Mouse (Mus musculus) lung, adult 18-20 months (tissue): Measurements from ENCODE around the gene Gm33543.
A peak's percentile ranks its signal among the peaks of the same experiment; 100 is the strongest.

Source experiments
- DNase-seq, 2 experiments: peaks; one replicate each; pipeline ENCODE4 v3.0.0; 2022; ENCODE audit warnings: mixed read lengths in 2 of 2

The Gm33543 gene

DNA sequence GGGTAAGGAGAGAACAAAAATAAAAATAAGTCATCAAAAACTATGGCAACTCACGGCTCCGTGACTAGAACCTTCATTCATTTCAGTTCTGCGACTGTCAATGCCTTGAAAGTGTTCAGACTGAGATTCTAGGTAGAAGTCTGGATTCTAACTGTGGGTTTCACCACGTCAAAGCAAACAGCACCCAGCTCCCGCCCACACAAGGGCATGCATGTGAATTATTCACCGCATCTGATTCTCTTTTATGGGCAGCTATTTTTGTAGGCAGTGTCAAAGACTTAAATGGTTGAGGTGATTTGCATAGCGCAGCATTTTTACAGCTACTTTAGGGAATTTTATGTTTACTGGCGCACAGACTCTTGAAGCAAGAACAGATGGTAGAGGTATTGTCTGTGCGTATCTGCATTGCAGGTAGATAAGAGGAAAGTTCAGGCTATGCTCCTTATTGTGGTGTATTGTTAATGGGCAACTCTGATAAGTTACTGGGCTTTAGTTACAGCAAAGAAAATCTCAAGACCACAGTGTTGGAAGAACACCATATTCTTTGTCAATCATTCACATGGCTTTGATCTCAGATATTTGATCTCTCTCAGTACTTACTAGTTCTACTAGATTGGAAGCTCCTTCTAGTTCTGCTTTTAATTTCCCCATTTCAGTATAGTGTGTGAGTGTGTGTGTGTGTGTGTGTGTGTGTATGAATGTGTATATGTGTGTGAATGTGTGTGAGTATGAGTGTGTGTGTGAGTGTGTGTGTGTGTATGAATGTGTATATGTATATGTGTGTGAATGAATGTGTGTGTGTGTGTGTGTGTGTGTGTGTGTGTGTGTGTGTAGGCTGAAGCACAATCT, at the start of gene Gm33543:
Gene Gm33543, minus strand, starts transcription at position 142 of the 849 bp plus-strand sequence.
- DNase-seq = no peak

DNA sequence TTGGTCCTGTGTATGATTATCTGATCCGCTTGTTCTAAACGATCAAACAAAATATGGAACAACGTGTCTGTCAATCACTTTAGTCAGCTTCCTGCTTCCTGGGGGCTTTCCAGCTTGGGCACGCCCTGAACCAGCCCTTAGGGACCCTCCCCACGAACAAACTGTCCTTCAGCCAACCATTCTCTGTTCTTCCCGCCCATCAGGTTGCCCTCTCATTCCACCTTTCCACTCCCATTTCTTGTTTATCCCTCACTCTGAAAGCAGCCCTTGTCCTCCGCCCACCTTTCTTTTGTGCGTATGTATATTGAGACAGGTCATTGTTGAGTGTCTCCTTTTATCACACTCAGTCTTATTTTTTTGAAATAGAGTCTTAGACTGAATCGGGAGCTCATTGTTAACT, 49.4 kb upstream of the Gm33543 start:
- DNase-seq = no peak

DNA sequence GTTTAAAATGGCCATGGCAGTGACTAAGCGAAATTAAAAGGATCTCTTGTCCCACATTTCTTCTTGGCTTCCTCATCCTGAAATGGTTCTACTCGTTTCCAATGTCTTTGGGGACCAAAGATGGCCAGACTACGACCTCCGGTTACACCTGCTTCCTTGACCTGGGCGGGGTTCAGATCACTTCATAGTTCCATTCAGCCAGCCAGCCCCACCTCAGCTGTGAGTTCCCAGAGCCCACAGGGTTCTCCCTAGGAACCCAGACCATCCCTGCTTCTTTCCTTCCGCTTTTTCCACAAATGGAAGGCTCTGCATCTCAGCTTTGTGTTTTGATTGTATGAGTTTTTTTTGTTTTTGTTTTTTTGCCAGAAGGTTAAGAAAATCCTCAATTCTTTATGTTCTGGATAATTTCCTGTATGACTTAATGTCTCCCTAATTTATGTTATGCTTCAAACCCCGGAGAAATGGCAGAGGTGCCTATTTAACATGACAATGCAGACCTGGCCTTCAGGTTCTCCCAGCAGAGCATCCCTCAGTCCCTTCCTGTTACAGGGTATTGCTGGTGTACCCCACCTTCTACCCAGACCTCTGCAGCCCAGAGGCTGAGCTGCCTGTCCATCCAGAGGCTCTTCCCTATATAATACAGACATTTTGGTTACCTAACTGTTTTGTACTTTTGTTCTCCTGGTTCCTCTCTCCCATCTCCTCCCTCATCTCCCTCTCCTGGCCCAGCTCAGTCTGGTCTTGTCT, 48.7 kb upstream of the Gm33543 start:
- DNase-seq = no peak

DNA sequence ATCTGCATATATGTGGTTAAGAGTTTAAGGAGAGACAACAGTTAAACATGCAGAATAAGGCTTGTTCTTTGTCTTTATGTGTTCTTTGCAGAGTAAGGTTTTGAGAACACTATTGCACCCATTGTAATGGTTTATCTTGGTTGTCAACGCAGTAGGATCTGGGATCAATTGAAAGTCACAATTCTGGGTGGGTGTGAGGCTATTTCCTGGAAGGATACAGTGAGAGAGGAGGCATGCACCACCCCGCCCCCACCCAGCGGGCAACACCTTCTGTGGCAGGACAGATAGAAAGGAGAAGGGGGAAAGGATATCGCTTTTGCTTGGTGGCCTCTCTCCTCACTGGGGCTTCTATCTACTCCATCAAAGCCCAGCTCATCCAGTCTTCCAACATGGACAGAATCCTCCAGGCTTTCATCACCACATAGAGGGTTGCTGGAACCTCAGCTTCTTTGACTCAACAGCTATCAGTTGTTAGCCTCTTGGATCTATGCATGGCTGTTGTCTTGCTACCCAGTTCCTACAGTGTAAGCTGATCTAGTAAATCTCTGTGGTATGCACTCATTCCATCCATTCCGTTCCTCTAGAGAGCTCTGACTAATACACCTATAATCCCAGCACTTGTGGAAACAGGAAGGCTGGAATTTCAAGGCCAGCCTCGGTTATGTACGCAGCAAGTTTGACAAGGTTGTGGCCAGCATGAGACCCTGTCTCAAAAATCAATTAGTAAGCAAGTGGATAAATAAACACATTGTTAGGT, 41.2 kb upstream of the Gm33543 start:
- DNase-seq = no peak

GRCm38 (mm10) chr10:95882036-95882435, 39.3 kb upstream of the Gm33543 start:
- DNase-seq = no peak

DNA sequence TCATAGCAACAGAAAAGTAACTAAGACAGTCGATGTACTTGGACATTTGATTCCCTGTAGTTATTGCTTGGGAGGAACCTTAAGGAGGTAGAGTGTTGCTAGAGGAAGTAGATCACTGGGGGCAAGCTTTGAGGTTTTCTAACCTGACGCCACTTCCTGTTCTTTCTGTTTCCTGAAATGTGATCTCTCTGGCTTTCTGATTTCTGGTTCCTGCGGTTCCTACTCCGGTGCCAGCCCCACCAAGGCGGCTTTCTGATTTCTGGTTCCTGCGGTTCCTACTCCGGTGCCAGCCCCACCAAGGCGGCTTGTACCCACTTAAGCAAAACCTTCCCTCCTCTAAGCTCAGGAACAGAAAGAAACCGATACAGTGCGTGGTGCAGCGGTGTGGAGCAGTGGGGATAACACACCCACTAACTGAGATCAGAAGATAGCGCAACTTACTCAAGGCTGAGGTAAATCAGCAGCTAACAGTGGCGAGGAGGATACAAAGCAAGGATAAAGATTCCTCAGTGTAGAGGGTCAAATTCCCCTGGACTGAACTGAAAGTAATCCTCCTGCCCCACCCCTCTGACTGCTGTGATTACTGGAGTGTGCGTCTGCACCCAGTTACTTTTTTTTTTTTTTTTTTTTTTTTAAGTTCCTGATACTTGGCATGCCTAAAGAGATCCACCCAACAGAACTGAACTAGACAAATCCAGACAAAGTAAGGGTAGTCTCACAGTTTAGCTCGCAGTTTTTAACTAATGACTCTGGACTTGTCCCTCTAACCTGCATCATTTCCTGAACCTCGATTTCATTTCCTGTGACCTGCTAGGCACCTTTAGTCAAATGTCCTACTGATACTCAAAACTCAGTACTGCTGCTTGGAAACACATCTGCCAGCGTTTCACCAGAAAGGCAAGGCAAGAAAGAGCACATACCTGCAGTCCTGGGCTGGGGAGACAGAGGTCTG, 37.5 kb upstream of the Gm33543 start:
- DNase-seq = no peak

DNA sequence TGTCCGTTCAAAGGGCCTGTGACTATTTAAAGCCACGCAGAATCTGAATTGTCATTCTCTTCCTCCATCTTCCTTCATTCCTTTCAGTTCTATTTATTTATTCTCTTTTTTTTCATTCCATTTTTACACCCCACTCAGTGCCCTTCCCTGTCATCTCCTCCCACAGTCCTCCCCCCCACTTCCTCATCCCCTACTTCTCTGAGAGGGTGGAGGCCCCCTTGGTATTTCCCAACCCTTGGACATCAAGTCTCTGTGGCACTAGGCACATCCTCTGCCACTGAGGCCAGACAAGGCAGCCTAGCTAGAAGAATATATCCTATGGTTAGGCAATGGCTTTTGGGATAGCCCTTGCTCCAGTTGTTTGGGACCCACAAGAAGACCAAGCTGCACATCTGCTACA, 28.1 kb upstream of the Gm33543 start:
- DNase-seq = no peak

DNA sequence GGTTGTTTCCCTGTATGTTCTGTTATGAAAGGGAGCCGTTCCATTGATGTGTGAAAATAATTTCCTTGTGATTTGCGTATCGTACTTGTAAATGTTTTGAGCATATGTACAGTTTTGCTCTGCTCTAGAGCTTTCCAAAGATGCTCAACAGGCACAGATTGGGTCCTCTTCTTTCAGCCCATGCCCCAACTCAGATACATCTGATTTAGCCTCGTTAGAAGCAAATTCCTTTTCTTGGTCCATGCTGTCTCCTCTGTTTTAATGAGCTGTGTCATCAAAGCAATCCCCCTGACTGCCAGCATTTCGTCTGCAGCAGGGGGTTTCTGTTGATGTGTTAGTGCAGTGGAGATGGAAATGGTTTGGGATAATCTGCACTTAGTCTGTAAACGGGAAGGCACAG, 25.6 kb upstream of the Gm33543 start:
- DNase-seq = no peak

- no peak for DNase-seq
These were observed 24.9 kb upstream of the Gm33543 start for GRCm38 (mm10) chr10:95867596-95867995.

DNA sequence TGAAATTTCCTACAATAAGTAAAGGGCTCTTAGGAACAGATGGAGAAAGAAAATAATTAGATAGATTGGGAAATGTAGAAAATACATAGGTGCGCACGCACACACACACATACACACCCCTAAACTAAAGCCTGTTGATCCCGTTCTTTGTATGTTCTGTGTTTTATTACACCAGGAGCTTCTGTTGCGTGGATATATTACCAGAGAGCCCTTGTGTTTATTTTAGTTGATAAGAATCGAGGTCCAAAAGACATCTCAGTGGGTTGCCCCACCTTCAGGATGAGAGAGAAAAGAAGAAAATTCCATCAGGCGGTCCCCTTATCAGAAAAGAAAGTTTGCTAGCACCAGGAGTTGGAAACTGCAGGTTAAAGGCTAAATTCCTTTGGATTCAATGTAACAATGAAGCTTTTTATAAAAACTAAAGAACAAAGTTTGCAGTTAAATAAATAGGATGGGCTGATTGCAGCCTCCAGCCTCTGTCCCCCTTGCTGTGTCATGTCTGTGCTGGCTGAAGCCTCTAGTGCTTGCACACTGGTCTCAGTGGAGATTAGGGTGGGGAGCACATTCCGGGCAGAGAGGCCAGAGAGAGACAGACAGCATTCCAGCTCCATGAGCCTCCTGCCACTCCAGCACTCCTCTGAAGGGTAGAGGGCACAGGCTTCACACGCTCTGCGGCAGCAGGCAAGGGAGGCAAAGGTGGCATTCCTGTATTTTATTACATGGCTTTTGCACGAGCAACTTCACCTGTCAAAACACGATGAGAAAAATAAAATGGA, 21.8 kb upstream of the Gm33543 start:
- peak; percentile 11 to 21 for DNase-seq

- DNase-seq = peak; percentile 28 to 69
These were observed 19.9 kb upstream of the Gm33543 start for GRCm38 (mm10) chr10:95862664-95863063.

GRCm38 (mm10) chr10:95858164-95858563, 15.4 kb upstream of the Gm33543 start:
- DNase-seq = no peak

GRCm38 (mm10) chr10:95855411-95855810, 12.7 kb upstream of the Gm33543 start:
- no peak for DNase-seq

- DNase-seq = peak in 1 of 2 experiments; percentile 18
These were observed 7.8 kb upstream of the Gm33543 start for GRCm38 (mm10) chr10:95850504-95850903.

DNA sequence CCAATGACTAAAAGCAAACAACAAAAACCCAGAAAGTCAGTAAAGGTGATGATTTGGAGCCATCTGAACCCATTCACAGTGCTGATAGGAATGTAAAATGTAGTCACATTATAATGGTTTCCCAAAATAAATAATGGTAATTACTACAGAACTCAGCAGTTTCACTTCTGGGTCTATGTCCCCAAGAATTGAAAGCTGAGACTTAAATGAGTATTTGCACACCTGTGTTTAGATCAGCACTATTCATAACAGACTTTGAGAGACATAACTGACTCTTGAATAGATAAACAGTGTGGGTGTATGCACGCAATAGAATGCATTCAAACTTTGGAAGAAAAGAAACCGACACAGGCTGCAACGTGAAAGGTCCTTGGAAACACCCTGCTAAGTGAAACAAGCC, 4.0 kb upstream of the Gm33543 start:
- DNase-seq = no peak

DNA sequence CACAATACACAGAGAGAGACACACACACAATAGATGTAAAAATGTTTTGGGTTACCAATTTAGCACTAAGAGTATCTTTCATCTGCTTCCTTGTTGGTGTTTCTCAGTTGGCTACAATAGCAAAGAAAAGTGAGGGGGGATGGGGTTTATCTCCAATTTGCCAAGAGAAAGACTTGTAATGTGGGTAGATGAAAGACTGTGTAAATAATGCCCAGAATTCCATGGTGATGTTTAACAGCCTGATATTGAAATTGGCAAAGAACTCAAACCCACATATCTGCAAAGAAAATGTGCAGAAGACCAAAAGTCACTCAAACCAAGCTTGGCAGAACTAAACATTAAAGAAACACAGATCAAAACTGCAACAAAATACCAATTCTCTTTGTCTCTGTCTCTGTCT, 3.6 kb upstream of the Gm33543 start:
- DNase-seq = no peak

GRCm38 (mm10) chr10:95843878-95844277, 1.1 kb upstream of the Gm33543 start:
- DNase-seq = no peak

DNA sequence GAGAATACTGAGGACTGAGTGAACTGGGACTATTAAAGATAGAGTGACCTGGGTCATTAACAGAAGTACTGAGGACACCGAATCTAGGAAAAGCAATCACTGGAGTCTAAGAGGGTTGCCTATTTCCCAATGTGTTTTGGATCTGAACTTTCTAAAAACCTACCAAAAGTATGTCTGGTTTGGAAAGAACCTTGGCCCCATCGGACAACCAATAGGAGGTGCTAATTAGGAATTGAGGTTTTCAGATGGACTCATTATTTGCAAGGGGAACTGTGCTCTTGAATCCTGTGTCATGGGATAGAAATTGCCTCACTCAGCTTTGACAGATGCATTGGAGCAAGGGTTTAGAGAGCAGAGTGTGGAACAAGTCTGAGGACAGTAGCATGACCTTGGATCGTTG, 1.5 kb downstream of the Gm33543 start:
- no peak for DNase-seq

- no peak for DNase-seq
These were observed 2.9 kb downstream of the Gm33543 start for GRCm38 (mm10) chr10:95839803-95840202.

DNA sequence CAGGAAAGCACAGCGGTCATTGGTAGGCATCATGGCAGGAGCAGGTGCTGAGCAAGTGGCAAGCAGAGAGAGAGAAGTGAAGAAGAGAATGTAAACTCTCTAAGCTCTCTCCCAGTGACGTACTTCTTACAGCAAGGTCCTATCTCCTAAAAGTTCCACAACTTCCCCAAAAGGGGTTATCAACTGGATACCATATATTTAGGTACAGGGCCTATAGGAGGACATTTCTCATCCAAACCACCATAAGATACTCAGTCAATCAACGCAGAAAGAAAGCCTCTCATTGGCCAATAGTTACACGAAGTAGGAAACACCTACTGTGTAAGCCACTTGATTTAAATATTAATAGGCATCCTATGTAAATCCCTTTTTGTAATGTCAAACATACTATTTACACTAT, 3.7 kb downstream of the Gm33543 start:
- no peak for DNase-seq

GRCm38 (mm10) chr10:95836530-95837264, 6.0 kb downstream of the Gm33543 start:
- no peak for DNase-seq
